Mouse (Mus musculus): ENCODE data around the gene Ldb1. TPM values are rescaled to one million over a fixed set of nuclear protein-coding genes. Genes with fewer than 3 reads are reported as not detected.

Ldb1 gene
- total and polyA plus RNA-seq, 3 experiments: 56.9 to 120 (median 67.6) TPM

DNA sequence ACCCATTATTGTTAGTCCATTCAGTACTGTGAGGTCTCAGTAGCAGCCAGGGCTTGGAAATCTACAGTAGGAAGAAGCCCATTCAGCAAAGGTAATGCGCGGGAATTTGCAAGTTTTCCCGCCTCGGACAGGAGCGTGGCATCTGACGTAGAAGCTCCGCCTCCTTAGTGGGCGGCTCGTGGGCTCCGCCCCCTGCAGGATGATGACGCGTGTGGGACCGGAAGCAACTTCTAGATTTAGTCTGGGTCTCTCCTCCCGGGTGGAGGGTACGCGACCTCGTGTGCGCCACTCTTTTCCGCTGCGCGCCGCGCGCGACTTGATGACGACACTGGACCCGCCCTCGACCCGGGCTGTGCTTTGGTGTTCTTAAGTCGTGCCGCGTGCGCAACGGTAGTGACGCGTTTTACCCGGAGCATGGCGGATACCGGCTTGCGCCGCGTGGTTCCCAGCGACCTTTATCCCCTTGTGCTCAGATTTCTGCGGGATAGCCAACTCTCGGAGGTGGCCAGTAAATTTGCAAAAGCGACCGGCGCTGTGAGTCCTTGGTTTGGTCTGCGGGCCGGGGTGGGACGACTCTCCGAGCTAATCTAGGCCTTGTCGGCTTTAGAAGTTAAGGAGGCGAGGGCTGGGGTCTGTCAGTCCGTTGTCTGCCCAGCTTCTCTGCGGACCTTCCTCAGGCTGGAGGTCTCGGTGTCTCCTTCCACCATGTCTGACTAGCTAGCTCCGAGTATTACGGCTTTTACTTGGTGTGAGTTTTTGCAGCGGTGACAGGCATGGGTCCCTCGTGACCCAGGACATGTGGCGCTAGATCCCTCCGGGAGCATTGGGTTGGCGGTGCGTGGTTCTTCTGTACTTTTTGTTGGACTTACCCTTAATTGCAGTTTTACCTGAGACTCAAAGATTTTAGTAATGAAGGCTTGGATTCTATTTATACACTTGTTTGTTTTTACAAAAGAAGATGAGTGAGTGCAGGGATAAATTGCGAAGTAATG, 30.9 kb upstream of the Ldb1 start, which contains the start of gene Nolc1:
Gene Nolc1 (plus strand): TSS at position 248 of the 992 bp plus-strand sequence.
- H3K9ac ChIP-seq (ENCODE audit: insufficient read depth, low read depth): peak within 1 kb of the TSS; percentile 86
- peak within 1 kb of the TSS; percentile 96 for H3K4me2 ChIP-seq (ENCODE audit: insufficient read depth, low read depth, poor library complexity, severe bottlenecking)
- peak; percentile 98 for DNase-seq (ENCODE audit: extremely low read depth)
- in situ Hi-C loops (cut with MboI; ENCODE audit: low pct_ligation_motif_present, low pct_unique_long_range_greater_than_20kb, low sequenced_read_pairs): no loop called here
- no peaks in the 10 kb centered on the region for H3K9me3 ChIP-seq (replicated peaks; ENCODE audit: low read length)
- H3K36me3 ChIP-seq (replicated peaks in 1 of 2; ENCODE audit: control insufficient read depth in 1 of 2, insufficient read depth in 1 of 2, low read length in 1 of 2): peaks cover 50 to 69% of the 10 kb centered on the region in 2 experiments
- peak within 1 kb of the TSS; percentile 22; the same call in 1 of the 2 replicates for H3K27ac ChIP-seq (ENCODE audit: insufficient read depth, low read depth)
- peaks cover 10 to 19% of the 10 kb centered on the region in 2 experiments for H3K4me1 ChIP-seq (ENCODE audit: control insufficient read depth in 1 of 2, insufficient read depth in 2 of 2)
- dilution Hi-C loops (cut with MboI; ENCODE audit: extremely low pct_ligation_motif_present, extremely low pct_unique_long_range_greater_than_20kb, low sequenced_read_pairs): no loop called here
- TF ChIP-seq NELFE (IDR thresholded peaks at IDR 0.05; ENCODE audit: low read depth, low read length): peak; percentile 76
- peak; percentile 92 for TF ChIP-seq HCFC1 (IDR thresholded peaks at IDR 0.05; ENCODE audit: low read depth, low read length)
- no peak for TF ChIP-seq JUND (conservative IDR thresholded peaks at IDR 0.05; ENCODE audit: low read depth, low read length)
- TF ChIP-seq SIN3A (IDR thresholded peaks at IDR 0.05; ENCODE audit: low read length): peak; percentile 98
- no peak for TF ChIP-seq MAFK (IDR thresholded peaks at IDR 0.05; ENCODE audit: insufficient replicate concordance, low read length)
- peak; percentile 97 for TF ChIP-seq POLR2AphosphoS2 (IDR thresholded peaks at IDR 0.05; ENCODE audit: low read depth, low read length)
- TF ChIP-seq POLR2A (IDR thresholded peaks at IDR 0.05; ENCODE audit: low read depth, low read length): peak; percentile 97
- no peak for TF ChIP-seq CHD1 (IDR thresholded peaks at IDR 0.05; ENCODE audit: low read depth, low read length)
- TF ChIP-seq BHLHE40 (IDR thresholded peaks at IDR 0.05; ENCODE audit: low read depth, low read length): peak; percentile 82
- TF ChIP-seq ZMIZ1 (IDR thresholded peaks at IDR 0.05; ENCODE audit: low read depth, low read length): peak; percentile 61
- TF ChIP-seq SMC3 (IDR thresholded peaks at IDR 0.05; ENCODE audit: low read depth, low read length): no peak
- TF ChIP-seq TBP (conservative IDR thresholded peaks at IDR 0.05; ENCODE audit: low read depth, low read length): peak; percentile 84
- TF ChIP-seq KAT2A (IDR thresholded peaks at IDR 0.05; ENCODE audit: insufficient replicate concordance, low read length): peak; percentile 79
- no peak for TF ChIP-seq ZC3H11A (IDR thresholded peaks at IDR 0.05; ENCODE audit: low read depth, low read length)
- peak; percentile 99 for TF ChIP-seq MXI1 (IDR thresholded peaks at IDR 0.05; ENCODE audit: low read depth, low read length)
- peak; percentile 90 for TF ChIP-seq MEF2A (IDR thresholded peaks at IDR 0.05; ENCODE audit: borderline replicate concordance, low read depth, low read length)
- peak; percentile 100 for TF ChIP-seq E2F4 (IDR thresholded peaks at IDR 0.05; ENCODE audit: insufficient replicate concordance, low read depth, low read length)
- TF ChIP-seq CTCF (conservative IDR thresholded peaks at IDR 0.05 in 1 of 2, IDR thresholded peaks at IDR 0.05 in 1 of 2; ENCODE audit: low read depth in 2 of 2, low read length in 2 of 2): no peak
- TF ChIP-seq GABPA (IDR thresholded peaks at IDR 0.05; ENCODE audit: insufficient replicate concordance, low read depth, low read length): peak; percentile 29; the same call in 1 of the 2 replicates
- TF ChIP-seq PAX5 (IDR thresholded peaks at IDR 0.05; ENCODE audit: low read length): no peak
- peak; percentile 38 for TF ChIP-seq USF1 (IDR thresholded peaks at IDR 0.05; ENCODE audit: low read depth, low read length)
- peak; percentile 94 for TF ChIP-seq ELF1 (IDR thresholded peaks at IDR 0.05; ENCODE audit: low read depth, low read length)
- TF ChIP-seq RAD21 (IDR thresholded peaks at IDR 0.05; ENCODE audit: low read depth, low read length): no peak
- TF ChIP-seq USF2 (conservative IDR thresholded peaks at IDR 0.05; ENCODE audit: low read depth, low read length): no peak
- no peak for TF ChIP-seq UBTF (IDR thresholded peaks at IDR 0.05; ENCODE audit: low read depth, low read length)
- TF ChIP-seq ZNF384 (IDR thresholded peaks at IDR 0.05; ENCODE audit: low read depth, low read length): no peak
- peak; percentile 82 for TF ChIP-seq IRF4 (IDR thresholded peaks at IDR 0.05; ENCODE audit: low read depth, low read length)
- peak; percentile 73; the same call in 1 of the 2 replicates for TF ChIP-seq MAZ (IDR thresholded peaks at IDR 0.05; ENCODE audit: low read depth, low read length)
- TF ChIP-seq MYC (IDR thresholded peaks at IDR 0.05; ENCODE audit: low read depth, low read length): peak; percentile 100
- TF ChIP-seq ETS1 (conservative IDR thresholded peaks at IDR 0.05; ENCODE audit: low read depth, low read length): peak; percentile 77
- TF ChIP-seq CHD2 (IDR thresholded peaks at IDR 0.05; ENCODE audit: low read length): peak; percentile 82
- TF ChIP-seq RCOR1 (conservative IDR thresholded peaks at IDR 0.05; ENCODE audit: low read depth, low read length): no peak
- peak; percentile 79 for TF ChIP-seq NRF1 (IDR thresholded peaks at IDR 0.05; ENCODE audit: low read depth, low read length)
- no peak for TF ChIP-seq EP300 (IDR thresholded peaks at IDR 0.05; ENCODE audit: low read length)
- TF ChIP-seq ZKSCAN1 (IDR thresholded peaks at IDR 0.05; ENCODE audit: borderline replicate concordance, low read depth, low read length): no peak
- peak; percentile 82 for TF ChIP-seq TCF12 (IDR thresholded peaks at IDR 0.05; ENCODE audit: low read depth, low read length)
- peak; percentile 30; the same call in 1 of the 2 replicates for TF ChIP-seq JUN (IDR thresholded peaks at IDR 0.05; ENCODE audit: insufficient read depth, low read depth, low read length)
- TF ChIP-seq MAX (IDR thresholded peaks at IDR 0.05; ENCODE audit: low read length): peak; percentile 98
- H3K27me3 ChIP-seq (replicated peaks): no peaks in the 10 kb centered on the region
- H3K4me3 ChIP-seq (replicated peaks in 1 of 3; ENCODE audit: low read depth in 2 of 3, low read length in 2 of 3, poor library complexity in 1 of 3): peak within 1 kb of the TSS; percentile 92 to 98 (median 93)
- peaks cover 37% of the 10 kb centered on the region for H3K79me2 ChIP-seq (replicated peaks; ENCODE audit: control insufficient read depth, extremely low read depth, insufficient read depth, poor library complexity, severe bottlenecking)
